Mouse (Mus musculus) liver, adult 2 months (tissue): ENCODE results near the gene Mgat5b.

ENCODE experiments used
- CTCF ChIP-seq: fragments of 200-500 bp; IDR thresholded peaks from 2 replicates; pipeline ENCODE4 v1.5.1; 2011; ENCODE audit warnings: low read depth, low read length, control low read depth
- POLR2A ChIP-seq: fragments of 200-500 bp; IDR thresholded peaks from 2 replicates; pipeline ENCODE4 v1.6.1; 2011; ENCODE audit warnings: low read length, control low read depth; ENCODE audit not compliant: insufficient read depth; ENCODE audit errors: extremely low read depth

GRCm38 (mm10) chr11:116970847-116971246 is 52.2 kb downstream of the Mgat5b start:
- TF ChIP-seq POLR2A (no peak), CTCF (no peak)
